In the genomic region with DNA sequence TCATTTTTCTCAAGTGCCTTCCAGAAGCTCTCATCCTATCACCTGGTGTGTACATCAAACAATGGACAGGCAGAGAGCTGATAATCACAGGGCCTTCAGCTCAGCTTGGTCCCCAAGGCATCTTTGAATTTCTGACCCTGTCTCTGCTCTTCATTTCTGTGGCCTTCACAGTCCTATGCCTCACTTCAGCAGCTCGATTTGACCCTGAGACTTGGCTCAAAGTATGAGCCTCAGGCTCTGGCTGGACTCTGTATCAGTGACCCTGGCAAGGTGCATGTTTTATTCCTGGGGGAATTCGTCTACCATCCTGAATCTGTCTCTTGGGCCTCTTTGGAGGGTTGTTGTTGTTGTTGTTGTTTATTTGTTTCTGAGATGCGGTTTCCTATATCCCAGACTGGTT, we compare ENCODE assay signal across 24 mouse cellular contexts.
DNase-seq lines count a peak whose midpoint lies in the region; ATAC-seq and TF ChIP-seq lines count a peak whose summit lies in the region.
"Had no signal": no experiment of that assay in that cellular context is flagged by ENCODE, and none has a peak within 500 bp of the region (broad histone marks: within the 10 kb centered on the region; RNA-seq: fewer than 3 reads in every experiment).

No protein-coding gene starts in this region.

- no peak for ATAC-seq in intestine, embryonic 14.5 days (replicated peaks; ENCODE audit: low FRiP score, low TSS enrichment, low read depth)
- ATAC-seq in intestine, postnatal 0 days = no peak
- ATAC-seq: forebrain, postnatal 0 days; hindbrain, postnatal 0 days; intestine, embryonic 16.5 days; midbrain, embryonic 16.5 days had no signal

- peak; percentile 49 to 78 for DNase-seq in adrenal gland, adult (ENCODE audit: inconsistent age in 2 of 2, low spot score in 1 of 2)
- DNase-seq in adrenal gland, postnatal 25 days = no peak
- DNase-seq in intestine, embryonic 14.5 days (ENCODE audit: low spot score) = peak; percentile 32
- DNase-seq in adrenal gland, postnatal 36 days = peak; percentile 32 to 34
- DNase-seq in frontal cortex, postnatal 10 days (ENCODE audit: low spot score in 2 of 2) = no peak
- DNase-seq: cerebellum, adult 11-12 months; cerebellum, adult 9-11 months; forebrain, postnatal 0 days; gastrocnemius, postnatal 10 days; heart, postnatal 14 days; kidney, postnatal 4 days; right cerebral cortex, postnatal 25 days had no signal

- no peak overlapping the region for H3K4me2 ChIP-seq in intestine, embryonic 14.5 days (ENCODE audit: low read length)
- no peak overlapping the region for H3K4me2 ChIP-seq in intestine, postnatal 0 days (replicated peaks; ENCODE audit: low read depth)
- H3K4me2 ChIP-seq: embryonic facial prominence, embryonic 13.5 days; kidney, embryonic 15.5 days; limb, embryonic 13.5 days; lung, embryonic 15.5 days; midbrain, embryonic 11.5 days; stomach, embryonic 15.5 days had no signal

- WGBS in intestine, embryonic 14.5 days = 80% methylated on average over 3 of the region's 3 CpGs
- 75% methylated on average over 3 of the region's 3 CpGs for WGBS in intestine, postnatal 0 days

- no peaks in the 10 kb centered on the region for H3K36me3 ChIP-seq in intestine, embryonic 14.5 days (ENCODE audit: control insufficient read depth, insufficient read depth, low read length)
- H3K36me3 ChIP-seq in intestine, postnatal 0 days (ENCODE audit: control insufficient read depth, insufficient read depth) = no peaks in the 10 kb centered on the region
- peaks cover 16% of the 10 kb centered on the region for H3K36me3 ChIP-seq in E14TG2a.4 (ENCODE audit: insufficient read depth, low read length)
- H3K36me3 ChIP-seq: embryonic facial prominence, embryonic 13.5 days; kidney, embryonic 15.5 days; limb, embryonic 13.5 days; lung, embryonic 15.5 days; stomach, embryonic 15.5 days had no signal

- no peak overlapping the region for H3K4me3 ChIP-seq in intestine, embryonic 14.5 days (ENCODE audit: low read depth, low read length)
- H3K4me3 ChIP-seq in intestine, postnatal 0 days (ENCODE audit: low read depth, low read length) = no peak overlapping the region
- peak overlapping the region; percentile 84 for H3K4me3 ChIP-seq in E14TG2a.4 (replicated peaks; ENCODE audit: low read length)
- H3K4me3 ChIP-seq: embryonic facial prominence, embryonic 13.5 days; kidney, embryonic 15.5 days; limb, embryonic 13.5 days; lung, embryonic 15.5 days; stomach, embryonic 15.5 days had no signal

- H3K9ac ChIP-seq in intestine, embryonic 14.5 days (ENCODE audit: low read length) = no peak overlapping the region
- H3K9ac ChIP-seq in intestine, postnatal 0 days (ENCODE audit: low read depth, low read length) = no peak overlapping the region
- H3K9ac ChIP-seq: embryonic facial prominence, embryonic 13.5 days; forebrain, postnatal 0 days; kidney, embryonic 15.5 days; limb, embryonic 13.5 days; liver, embryonic 14.5 days; lung, embryonic 15.5 days; stomach, embryonic 15.5 days had no signal

- no peaks in the 10 kb centered on the region for H3K9me3 ChIP-seq in intestine, embryonic 14.5 days (ENCODE audit: control insufficient read depth, low read length)
- H3K9me3 ChIP-seq in intestine, postnatal 0 days (ENCODE audit: control insufficient read depth) = no peaks in the 10 kb centered on the region
- H3K9me3 ChIP-seq in E14TG2a.4 (ENCODE audit: low read length) = no peaks in the 10 kb centered on the region
- H3K9me3 ChIP-seq: embryonic facial prominence, embryonic 13.5 days; kidney, embryonic 15.5 days; limb, embryonic 13.5 days; lung, embryonic 15.5 days; stomach, embryonic 15.5 days had no signal

- no peak overlapping the region for H3K27ac ChIP-seq in intestine, embryonic 14.5 days (ENCODE audit: low read depth)
- no peak overlapping the region for H3K27ac ChIP-seq in intestine, postnatal 0 days (ENCODE audit: low read depth, low read length)
- H3K27ac ChIP-seq: embryonic facial prominence, embryonic 13.5 days; hindbrain, postnatal 0 days; kidney, embryonic 15.5 days; limb, embryonic 13.5 days; liver, embryonic 14.5 days; lung, embryonic 15.5 days; stomach, embryonic 15.5 days had no signal

- no peak for TF ChIP-seq CTCF in intestine, postnatal 0 days (IDR thresholded peaks at IDR 0.05; ENCODE audit: low read depth)
- no peak for TF ChIP-seq CTCF in E14TG2a.4 (conservative IDR thresholded peaks at IDR 0.05; ENCODE audit: low read length)

- peaks cover 16% of the 10 kb centered on the region for H3K4me1 ChIP-seq in intestine, embryonic 14.5 days (replicated peaks; ENCODE audit: control insufficient read depth, insufficient read depth, low read length)
- no peaks in the 10 kb centered on the region for H3K4me1 ChIP-seq in intestine, postnatal 0 days (replicated peaks; ENCODE audit: control insufficient read depth, insufficient read depth, low read length)
- peaks cover 69% of the 10 kb centered on the region for H3K4me1 ChIP-seq in E14TG2a.4 (replicated peaks; ENCODE audit: low read depth, low read length)

- no peaks in the 10 kb centered on the region for H3K27me3 ChIP-seq in intestine, embryonic 14.5 days (replicated peaks; ENCODE audit: control insufficient read depth, insufficient read depth, low read length)
- no peaks in the 10 kb centered on the region for H3K27me3 ChIP-seq in intestine, postnatal 0 days (replicated peaks; ENCODE audit: control insufficient read depth, insufficient read depth, low read length)
- H3K27me3 ChIP-seq in E14TG2a.4 (ENCODE audit: insufficient read depth, low read length) = no peaks in the 10 kb centered on the region
- H3K27me3 ChIP-seq: stomach, embryonic 15.5 days had no signal

Comparison
In these comparisons a context has a peak if more than half of its experiments do, and no peak if none do; other contexts are left out.
1. DNase-seq: peak in adrenal gland, adult (2 of 2), intestine, embryonic 14.5 days (single experiment) and adrenal gland, postnatal 36 days (2 of 2); none in adrenal gland, postnatal 25 days (single experiment) and frontal cortex, postnatal 10 days (0 of 2).